Mouse (Mus musculus): Measurements from ENCODE around the gene Rnf32. TPM values are rescaled to one million over a fixed set of nuclear protein-coding genes. Genes with fewer than 3 reads are reported as not detected.

The Rnf32 gene
- 0.04 and 0.19 TPM in 2 replicates for polyA plus RNA-seq (2012; rRNA removed)
- polyA plus RNA-seq (2014; fragmentation: Nextera tagmentation; extraction: Ambion mirVana) = 0.18 and 0.39 TPM in 2 replicates

GRCm38 (mm10) chr5:29195570-29196263 lies at the start of gene Rnf32:
Gene Rnf32 (plus strand): TSS chr5:29195992.
- peak within 1 kb of the TSS; percentile 49 for H3K4me3 ChIP-seq (ENCODE audit: insufficient read depth in 1 of 2, low read depth in 2 of 2, low read length in 2 of 2)
- no peak for TF ChIP-seq EP300 (IDR thresholded peaks at IDR 0.05; ENCODE audit: low read depth)
- TF ChIP-seq CTCF (IDR thresholded peaks at IDR 0.05; ENCODE audit: low read depth) = no peak
- H3K36me3 ChIP-seq (replicated peaks; ENCODE audit: control insufficient read depth, insufficient read depth, low read depth) = no peaks in the 10 kb centered on the region
- no peak within 1 kb of the TSS for H3K27ac ChIP-seq
- under 1% methylated on average over 62 of the region's 70 CpGs for WGBS (ENCODE audit: insufficient replicate concordance)
- H3K4me2 ChIP-seq (ENCODE audit: low read depth) = peak within 1 kb of the TSS; percentile 70
- ATAC-seq (ENCODE audit: insufficient read depth) (peak; percentile 90), DNase-seq (ENCODE audit: low read depth in 3 of 3, low spot score in 3 of 3) (peak; percentile 42 to 54 (median 45))
- H3K27me3 ChIP-seq (ENCODE audit: control insufficient read depth, insufficient read depth, low read length) = peaks cover 17% of the 10 kb centered on the region
- H3K9me3 ChIP-seq (ENCODE audit: control insufficient read depth, low read length) = no peaks in the 10 kb centered on the region
- peak within 1 kb of the TSS; percentile 23; the same call in 1 of the 2 replicates for H3K9ac ChIP-seq (replicated peaks)
- peaks cover 0 to 3% of the 10 kb centered on the region in 2 experiments; a peak in 1 of 4 replicates for H3K4me1 ChIP-seq (replicated peaks; ENCODE audit: control insufficient read depth in 2 of 2, insufficient read depth in 2 of 2, low read length in 1 of 2)

- Histone ChIP-seq H3K4me3 (ENCODE audit: insufficient read depth in 1 of 2, low read depth in 2 of 2, low read length in 2 of 2) (no peak overlapping the region), H3K9me3 (ENCODE audit: control insufficient read depth, low read length) (no peaks in the 10 kb centered on the region), H3K27ac (no peak overlapping the region), H3K36me3 (replicated peaks; ENCODE audit: control insufficient read depth, insufficient read depth, low read depth) (no peaks in the 10 kb centered on the region), H3K9ac (replicated peaks) (no peak overlapping the region), H3K4me1 (replicated peaks; ENCODE audit: control insufficient read depth in 2 of 2, insufficient read depth in 2 of 2, low read length in 1 of 2) (no peaks in the 10 kb centered on the region), H3K27me3 (ENCODE audit: control insufficient read depth, insufficient read depth, low read length) (no peaks in the 10 kb centered on the region), H3K4me2 (ENCODE audit: low read depth) (no peak overlapping the region)
- DNase-seq (ENCODE audit: low read depth in 3 of 3, low spot score in 3 of 3) = no peak
- no peak for ATAC-seq (ENCODE audit: insufficient read depth)
- no peak for TF ChIP-seq EP300 (IDR thresholded peaks at IDR 0.05; ENCODE audit: low read depth)
- no peak for TF ChIP-seq CTCF (IDR thresholded peaks at IDR 0.05; ENCODE audit: low read depth)
- 31% methylated on average over 4 of the region's 4 CpGs for WGBS (ENCODE audit: insufficient replicate concordance)
Measured at GRCm38 (mm10) chr5:29150146-29150545, 45.6 kb upstream of the Rnf32 start.

DNA sequence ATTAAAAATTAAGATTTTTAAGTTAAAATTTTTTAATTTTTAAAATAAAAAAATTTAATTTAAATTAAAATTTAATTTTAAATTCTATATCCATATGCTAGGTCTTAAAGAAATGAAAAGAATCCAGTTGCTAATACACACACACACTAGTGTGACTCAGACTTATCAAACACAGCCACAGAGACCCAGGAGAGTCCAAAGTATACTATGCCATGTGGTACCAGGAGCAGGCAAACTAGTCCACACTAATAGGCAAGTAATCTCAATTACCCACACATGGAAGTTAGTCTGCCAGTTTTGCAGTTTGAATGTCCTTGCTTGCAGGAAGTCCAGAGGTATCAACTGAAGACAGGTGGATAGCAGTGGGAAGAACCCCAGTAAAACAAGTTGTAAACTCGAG lies 35.9 kb upstream of the Rnf32 start:
- Histone ChIP-seq H3K4me3 (ENCODE audit: insufficient read depth in 1 of 2, low read depth in 2 of 2, low read length in 2 of 2) (no peak overlapping the region), H3K9ac (replicated peaks) (no peak overlapping the region), H3K36me3 (replicated peaks; ENCODE audit: control insufficient read depth, insufficient read depth, low read depth) (no peaks in the 10 kb centered on the region), H3K4me1 (replicated peaks; ENCODE audit: control insufficient read depth in 2 of 2, insufficient read depth in 2 of 2, low read length in 1 of 2) (no peaks in the 10 kb centered on the region), H3K27me3 (ENCODE audit: control insufficient read depth, insufficient read depth, low read length) (no peaks in the 10 kb centered on the region), H3K9me3 (ENCODE audit: control insufficient read depth, low read length) (no peaks in the 10 kb centered on the region), H3K27ac (no peak overlapping the region), H3K4me2 (ENCODE audit: low read depth) (no peak overlapping the region)
- no peak for DNase-seq (ENCODE audit: low read depth in 3 of 3, low spot score in 3 of 3)
- whole genome bisulfite sequencing (ENCODE audit: insufficient replicate concordance) = 20% methylated on average over 1 of the region's 1 CpGs
- ATAC-seq (ENCODE audit: insufficient read depth) = no peak
- TF ChIP-seq EP300 (IDR thresholded peaks at IDR 0.05; ENCODE audit: low read depth) = no peak
- TF ChIP-seq CTCF (IDR thresholded peaks at IDR 0.05; ENCODE audit: low read depth) = no peak

DNA sequence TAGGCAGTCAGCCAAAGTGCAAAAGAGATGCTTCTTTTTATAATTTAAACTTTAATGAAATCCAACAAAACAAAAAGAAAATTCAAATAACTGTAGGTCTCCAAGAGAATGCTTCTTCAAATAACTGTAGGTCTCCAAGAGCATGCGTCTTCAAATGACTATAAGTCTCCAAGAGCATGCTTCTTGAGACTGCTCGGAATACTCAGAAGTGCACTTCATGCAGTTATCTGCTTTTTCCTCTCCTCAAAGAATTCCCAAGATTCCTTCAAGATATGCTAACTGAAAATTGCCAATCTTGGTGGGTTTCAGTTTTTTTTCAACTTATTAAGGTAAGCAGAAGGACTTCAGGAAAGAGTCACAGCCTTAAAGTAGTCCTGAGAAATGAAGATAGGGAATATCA lies 28.8 kb upstream of the Rnf32 start:
- Histone ChIP-seq H3K27ac (no peak overlapping the region), H3K4me3 (ENCODE audit: insufficient read depth in 1 of 2, low read depth in 2 of 2, low read length in 2 of 2) (no peak overlapping the region), H3K9ac (replicated peaks) (no peak overlapping the region), H3K27me3 (ENCODE audit: control insufficient read depth, insufficient read depth, low read length) (no peaks in the 10 kb centered on the region), H3K4me1 (replicated peaks; ENCODE audit: control insufficient read depth in 2 of 2, insufficient read depth in 2 of 2, low read length in 1 of 2) (no peaks in the 10 kb centered on the region), H3K9me3 (ENCODE audit: control insufficient read depth, low read length) (no peaks in the 10 kb centered on the region), H3K36me3 (replicated peaks; ENCODE audit: control insufficient read depth, insufficient read depth, low read depth) (no peaks in the 10 kb centered on the region), H3K4me2 (ENCODE audit: low read depth) (no peak overlapping the region)
- DNase-seq (ENCODE audit: low read depth in 3 of 3, low spot score in 3 of 3) (no peak), ATAC-seq (ENCODE audit: insufficient read depth) (no peak)
- TF ChIP-seq EP300 (IDR thresholded peaks at IDR 0.05; ENCODE audit: low read depth) (no peak), CTCF (IDR thresholded peaks at IDR 0.05; ENCODE audit: low read depth) (no peak)
- 64% methylated on average over 2 of the region's 2 CpGs for WGBS (ENCODE audit: insufficient replicate concordance)

DNA sequence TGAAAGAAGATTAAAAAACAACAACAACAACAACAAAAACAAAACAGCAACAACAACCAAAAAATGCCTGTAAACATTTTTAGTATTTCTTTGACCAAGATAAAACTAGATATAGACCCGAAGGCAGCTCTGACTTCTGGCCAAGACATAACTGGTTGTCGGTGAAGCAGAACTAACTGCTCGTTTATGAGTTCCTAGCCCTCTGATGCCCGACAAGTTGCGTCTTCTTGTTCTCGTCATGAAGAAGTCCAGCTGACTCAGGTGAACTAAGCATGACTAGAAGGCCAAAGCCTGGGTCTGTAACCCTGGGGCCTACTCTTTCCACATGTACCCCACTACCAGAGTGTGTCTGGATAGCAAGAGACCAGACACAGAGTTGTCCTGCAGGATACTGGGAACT lies 25.6 kb upstream of the Rnf32 start:
- DNase-seq (ENCODE audit: low read depth in 3 of 3, low spot score in 3 of 3) (no peak), ATAC-seq (ENCODE audit: insufficient read depth) (no peak)
- TF ChIP-seq CTCF (IDR thresholded peaks at IDR 0.05; ENCODE audit: low read depth) (no peak), EP300 (IDR thresholded peaks at IDR 0.05; ENCODE audit: low read depth) (no peak)
- Histone ChIP-seq H3K4me3 (ENCODE audit: insufficient read depth in 1 of 2, low read depth in 2 of 2, low read length in 2 of 2) (no peak overlapping the region), H3K27ac (no peak overlapping the region), H3K36me3 (replicated peaks; ENCODE audit: control insufficient read depth, insufficient read depth, low read depth) (no peaks in the 10 kb centered on the region), H3K27me3 (ENCODE audit: control insufficient read depth, insufficient read depth, low read length) (no peaks in the 10 kb centered on the region), H3K9me3 (ENCODE audit: control insufficient read depth, low read length) (no peaks in the 10 kb centered on the region), H3K4me1 (replicated peaks; ENCODE audit: control insufficient read depth in 2 of 2, insufficient read depth in 2 of 2, low read length in 1 of 2) (no peaks in the 10 kb centered on the region), H3K4me2 (ENCODE audit: low read depth) (no peak overlapping the region), H3K9ac (replicated peaks) (no peak overlapping the region)
- 67% methylated on average over 6 of the region's 6 CpGs for WGBS (ENCODE audit: insufficient replicate concordance)
